Mouse (Mus musculus): Measurements from ENCODE around the gene Btnl10.

DNA sequence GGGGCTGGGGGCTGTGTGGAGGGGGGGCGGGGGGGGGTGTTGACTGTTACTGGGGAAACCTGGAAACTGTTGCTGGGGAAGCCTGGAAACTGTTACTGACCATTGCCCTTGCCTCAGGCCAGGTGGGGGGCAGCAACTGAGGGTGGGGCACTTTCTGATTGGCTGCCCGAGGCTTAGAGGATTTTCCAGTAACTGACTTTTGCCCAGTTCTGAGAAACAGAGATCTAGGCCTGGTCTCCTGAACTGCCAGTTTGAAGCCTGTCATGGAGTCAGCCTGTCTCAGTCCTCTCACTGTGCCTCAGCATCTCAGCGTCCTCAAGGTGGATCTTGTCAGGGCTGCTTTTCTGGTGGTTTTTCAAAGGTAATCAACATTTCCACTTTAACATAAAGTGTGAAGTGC, 56.7 kb downstream of the Btnl10 start:
- TF ChIP-seq POLR2A (IDR thresholded peaks at IDR 0.05; ENCODE audit: borderline replicate concordance, insufficient read depth, low read length) (no peak), CTCF (IDR thresholded peaks at IDR 0.05; ENCODE audit: borderline replicate concordance, insufficient read depth, low read depth, low read length) (no peak)

Measured in cerebellum, adult 2 months (tissue).